Mouse (Mus musculus): ENCODE measurements around the gene Arrdc1.

GRCm38 (mm10) chr2:24929593-24929992, 5.5 kb downstream of the Arrdc1 start:
- TF ChIP-seq POLR2A (IDR thresholded peaks at IDR 0.05; ENCODE audit: low read depth, low read length) (no peak), CTCF (IDR thresholded peaks at IDR 0.05; ENCODE audit: borderline replicate concordance, insufficient read depth, low read length) (no peak)

Measured in embryonic fibroblast, embryonic 13.5 days (primary cell).